Mouse (Mus musculus) monocyte, adult 5-6 weeks (primary cell): ENCODE results near the gene Mettl26. TPM values are rescaled to one million over a fixed set of nuclear protein-coding genes. Genes with fewer than 3 reads are reported as not detected.
"Not testable (repeated sequence)": the region's sequence is repeated elsewhere in the genome, so short reads cannot be mapped to it uniquely, and the experiment has no call there.

Source experiments
- ATAC-seq: fragments of 153-309, 156-312 bp; replicated peaks from 2 replicates; pipeline ENCODE4 v1.8.0; 2017; ENCODE audit warnings: mild to moderate bottlenecking; ENCODE audit not compliant: low TSS enrichment, insufficient number of reproducible peaks, severe bottlenecking, poor library complexity, low FRiP score
- total RNA-seq: library from RNA; stranded (forward); fragments of 200-1000, 200-491, 200-594 nt; gene quantifications from 3 replicates; pipeline ENCODE4 v1.2.3, GENCODE M21; 2017

Mettl26 gene
- total RNA-seq, 1 experiment from 2014 or later = 7.0 TPM

- ATAC-seq = no peak
Measured at GRCm38 (mm10) chr17:25865288-25865687, 9.6 kb upstream of the Mettl26 start.

DNA sequence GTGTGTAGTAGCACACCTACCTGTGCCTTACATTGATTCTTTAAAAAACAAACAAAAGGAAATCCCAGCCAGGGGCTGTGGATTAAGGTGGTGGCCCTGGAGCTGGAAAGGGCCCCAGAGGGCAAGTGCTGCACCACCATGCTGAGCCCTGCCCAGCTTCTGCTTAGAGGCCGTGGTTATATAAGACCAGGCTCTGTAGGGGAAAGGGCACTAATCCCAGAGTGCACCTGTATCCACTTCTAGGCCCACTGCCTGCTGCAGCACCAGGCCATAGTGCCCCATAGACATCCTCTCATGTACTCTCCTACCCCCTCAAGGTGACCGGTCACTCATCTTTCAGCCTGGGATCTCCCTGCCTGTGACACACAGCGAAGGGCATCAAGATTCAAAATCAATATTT, 8.7 kb upstream of the Mettl26 start:
- no peak for ATAC-seq

DNA sequence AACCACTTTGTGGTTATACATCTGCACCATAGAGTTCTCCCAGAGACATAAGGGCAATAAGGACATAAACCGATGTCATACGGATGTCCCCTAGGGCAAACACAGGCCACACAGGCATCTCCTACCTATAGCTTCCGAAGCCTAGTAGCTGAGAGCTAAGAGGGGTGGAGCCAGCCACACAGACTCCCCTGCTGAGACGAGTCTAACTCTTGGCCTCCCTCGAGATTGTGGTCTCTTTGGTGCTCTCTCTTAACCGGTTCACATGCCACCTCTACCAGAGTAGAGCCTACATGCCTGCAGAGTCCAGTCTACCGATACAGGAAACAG, 7.4 kb upstream of the Mettl26 start:
- ATAC-seq = no peak

GRCm38 (mm10) chr17:25867836-25868600, 6.9 kb upstream of the Mettl26 start:
- ATAC-seq = no peak

GRCm38 (mm10) chr17:25868601-25869191, 6.2 kb upstream of the Mettl26 start, which contains the start of gene Mcrip2:
Mcrip2 (minus strand) TSS chr17:25868764.
- ATAC-seq = peak; percentile 65

- ATAC-seq = no peak
Measured at GRCm38 (mm10) chr17:25869498-25869897, 5.4 kb upstream of the Mettl26 start.

DNA sequence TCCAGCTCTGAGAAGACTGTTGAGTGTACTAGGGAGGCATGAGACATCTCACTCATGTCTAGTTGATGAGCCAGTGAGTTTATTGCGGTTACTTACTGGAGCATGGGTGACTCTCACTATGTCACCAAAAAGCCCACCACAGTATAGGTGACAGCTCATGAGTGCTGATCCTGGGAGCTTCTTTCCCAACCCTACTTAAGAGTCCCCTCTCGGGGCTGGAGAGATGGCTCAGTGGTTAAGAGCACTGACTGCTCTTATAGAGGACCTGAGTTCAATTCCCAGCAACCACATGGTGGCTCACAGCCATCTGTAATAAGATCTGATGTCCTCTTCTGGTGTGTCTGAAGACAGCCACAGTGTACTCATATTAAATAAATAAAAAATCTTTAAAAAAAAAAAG, 4.9 kb upstream of the Mettl26 start:
- ATAC-seq = no peak

DNA sequence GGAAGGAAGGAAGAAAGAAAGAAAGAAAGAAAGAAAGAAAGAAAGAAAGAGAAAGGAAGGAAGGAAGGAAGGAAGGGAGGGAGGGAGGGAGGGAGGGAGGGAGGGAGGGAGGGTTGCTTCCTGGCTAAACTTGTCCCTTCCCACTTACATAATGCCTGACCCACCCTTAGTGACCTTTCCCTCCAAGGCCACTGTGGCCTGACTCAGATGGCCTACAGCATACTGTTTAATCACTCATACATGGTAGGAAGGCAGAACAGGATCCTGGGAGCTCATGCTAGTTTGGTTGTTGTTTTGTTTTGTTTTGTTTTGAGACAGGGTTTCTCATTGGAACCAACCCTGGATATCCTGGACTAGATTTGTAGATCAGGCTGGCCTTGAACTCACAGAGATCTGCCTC, 3.3 kb upstream of the Mettl26 start:
- ATAC-seq = not testable (repeated sequence)

GRCm38 (mm10) chr17:25872676-25873075, 2.2 kb upstream of the Mettl26 start:
- no peak for ATAC-seq

DNA sequence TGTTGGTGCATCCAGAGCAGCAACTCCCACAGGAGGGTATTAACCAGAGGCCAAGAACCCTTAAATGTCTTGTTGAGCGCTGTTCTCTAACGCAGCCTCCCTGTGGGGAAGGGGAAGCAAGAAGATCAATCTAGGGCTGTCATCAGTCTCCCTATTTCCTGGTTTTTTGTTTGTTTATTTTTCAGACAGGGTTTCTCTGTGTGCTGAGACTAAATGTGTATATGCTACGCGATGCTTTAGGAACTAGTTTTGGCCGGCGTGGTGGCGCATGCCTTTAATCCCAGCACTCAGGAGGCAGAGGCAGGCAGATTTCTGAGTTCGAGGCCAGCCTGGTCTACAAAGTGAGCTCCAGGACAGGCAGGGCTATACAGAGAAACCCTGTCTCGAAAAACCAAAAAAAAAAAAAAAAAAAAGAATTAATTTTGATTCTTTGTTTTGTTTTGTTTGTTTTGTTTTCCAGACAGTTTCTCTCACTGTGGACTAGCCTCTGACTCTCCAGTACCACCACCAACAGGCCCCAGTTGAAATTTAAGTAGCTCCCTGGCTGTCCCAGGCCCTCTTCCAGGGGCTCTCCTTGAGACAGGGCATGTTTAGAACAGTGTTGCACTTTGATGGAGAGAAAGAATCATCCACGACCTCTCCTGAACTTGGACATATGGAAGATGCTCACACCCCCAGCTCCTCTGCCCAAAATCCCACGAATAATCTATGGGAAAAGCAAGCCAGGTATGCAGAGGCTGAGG, 1.3 kb upstream of the Mettl26 start:
- ATAC-seq = no peak

GRCm38 (mm10) chr17:25874148-25874720, 640 bp upstream of the Mettl26 start:
- no peak for ATAC-seq

GRCm38 (mm10) chr17:25875171-25876136, 580 bp downstream of the Mettl26 start:
- peak; percentile 69 for ATAC-seq

- ATAC-seq = no peak
Measured at GRCm38 (mm10) chr17:25876347-25876915, 1.6 kb downstream of the Mettl26 start.

GRCm38 (mm10) chr17:25877025-25877424, 2.2 kb downstream of the Mettl26 start:
- no peak for ATAC-seq

- no peak for ATAC-seq
Measured at GRCm38 (mm10) chr17:25877741-25878610, 3.1 kb downstream of the Mettl26 start.

GRCm38 (mm10) chr17:25878611-25879180, 3.8 kb downstream of the Mettl26 start:
- ATAC-seq = no peak

DNA sequence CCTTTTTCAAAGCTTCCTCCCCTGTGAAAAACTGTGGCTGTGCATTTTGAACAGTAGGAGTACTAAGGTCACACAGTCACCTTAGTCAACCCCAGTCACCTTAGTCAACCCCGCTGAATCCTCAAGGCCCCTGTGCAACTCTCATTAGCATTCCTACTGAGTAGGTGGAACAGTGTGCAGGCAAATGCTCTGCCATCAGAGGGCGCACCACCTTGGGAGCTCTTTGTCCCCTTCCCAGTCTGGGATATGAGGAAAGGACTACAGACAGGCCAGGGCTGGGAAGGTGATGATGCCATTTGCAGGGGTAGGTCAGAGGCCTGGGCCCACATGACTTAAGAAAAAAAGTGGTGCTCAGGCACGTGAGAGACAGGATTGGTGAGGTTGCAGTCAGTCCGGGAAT, 4.4 kb downstream of the Mettl26 start:
- no peak for ATAC-seq
